Mouse (Mus musculus): ENCODE results near the gene Supt5. TPM values are rescaled to one million over a fixed set of nuclear protein-coding genes. Genes with fewer than 3 reads are reported as not detected.
A peak's percentile ranks its signal among the peaks of the same experiment; 100 is the strongest.

The Supt5 gene
- polyA plus RNA-seq, 1 experiment = 109 TPM

DNA sequence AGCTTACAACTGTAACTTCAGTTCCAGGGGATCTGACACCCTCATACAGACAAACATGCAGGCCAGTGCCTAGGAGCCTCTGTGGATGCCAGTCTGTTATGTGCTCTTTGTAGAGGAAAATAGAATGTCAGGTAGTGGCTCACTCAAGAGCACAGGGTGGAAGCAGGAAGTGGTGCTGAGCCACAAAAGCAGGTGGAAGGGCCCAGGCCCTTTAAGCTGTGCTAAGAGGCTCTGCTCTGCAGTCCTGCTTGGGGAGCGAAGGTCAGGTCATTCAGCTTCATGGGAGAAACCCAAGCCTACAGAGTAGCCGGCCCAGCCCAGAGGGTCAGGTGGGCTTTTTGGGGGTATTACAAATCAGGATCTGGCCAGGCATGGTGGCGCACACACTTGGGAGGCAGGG, 16.7 kb upstream of the Supt5 start:
- 87% methylated on average over 3 of the region's 3 CpGs for WGBS
- DNase-seq = no peak
- TF ChIP-seq CTCF (IDR thresholded peaks at IDR 0.05; ENCODE audit: insufficient read depth, low read length) = no peak
- no peak for TF ChIP-seq POLR2A (IDR thresholded peaks at IDR 0.05; ENCODE audit: borderline replicate concordance, extremely low read depth, low read depth, low read length)
- Histone ChIP-seq H3K4me3 (replicated peaks; ENCODE audit: extremely low read depth, low read depth, low read length) (no peak overlapping the region), H3K4me1 (ENCODE audit: control insufficient read depth, insufficient read depth, low read length) (peaks cover 20% of the 10 kb centered on the region)

DNA sequence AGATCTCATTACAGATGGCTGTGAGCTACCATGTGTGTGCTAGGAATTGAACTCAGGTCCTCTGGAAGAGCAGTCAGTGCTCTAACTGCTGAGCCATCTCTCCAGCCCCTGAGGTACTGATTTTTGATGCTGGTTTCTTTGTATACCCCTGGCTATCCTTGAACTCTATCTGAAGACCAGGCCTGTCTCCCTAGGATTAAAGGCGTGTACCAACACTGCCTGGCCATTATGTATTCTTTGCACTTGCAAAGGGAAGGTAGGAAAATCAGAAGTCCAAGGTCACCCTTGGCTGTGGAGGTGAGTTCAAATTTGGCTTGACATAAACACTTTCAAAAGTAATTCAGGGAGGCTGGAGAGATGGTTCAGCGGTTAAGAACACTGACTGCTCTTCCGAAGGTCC, 16.1 kb upstream of the Supt5 start:
- 95% methylated on average over 3 of the region's 3 CpGs for WGBS
- H3K4me1 ChIP-seq (ENCODE audit: control insufficient read depth, insufficient read depth, low read length) = peaks cover 20% of the 10 kb centered on the region
- TF ChIP-seq CTCF (IDR thresholded peaks at IDR 0.05; ENCODE audit: insufficient read depth, low read length) (no peak), POLR2A (IDR thresholded peaks at IDR 0.05; ENCODE audit: borderline replicate concordance, extremely low read depth, low read depth, low read length) (no peak)
- no peak for DNase-seq
- no peak overlapping the region for H3K4me3 ChIP-seq (replicated peaks; ENCODE audit: extremely low read depth, low read depth, low read length)

DNA sequence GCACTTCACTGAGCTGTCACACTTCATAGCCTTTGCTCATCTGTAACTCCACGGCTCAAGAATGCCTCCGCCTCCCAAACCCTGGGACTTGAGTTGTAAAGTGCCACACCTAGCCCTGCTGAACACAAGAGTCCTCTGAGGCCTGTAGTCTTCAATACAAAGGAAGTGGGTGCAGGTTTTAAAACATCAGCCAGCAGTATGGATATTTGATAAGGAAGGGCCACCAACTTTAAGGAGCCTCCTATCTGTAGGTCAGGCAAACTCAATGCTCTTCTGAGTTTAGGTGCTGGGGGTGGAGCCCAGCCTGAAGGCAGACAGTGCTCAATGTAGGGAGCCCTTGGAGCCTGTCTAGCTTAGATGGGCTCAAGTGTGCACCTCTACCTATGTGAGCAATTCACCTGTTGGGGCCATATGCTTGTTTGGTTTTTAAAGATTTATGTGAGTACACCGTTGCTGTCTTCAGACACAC, 15.6 kb upstream of the Supt5 start:
- 84% methylated on average over 3 of the region's 3 CpGs for WGBS
- H3K4me3 ChIP-seq (replicated peaks; ENCODE audit: extremely low read depth, low read depth, low read length) = no peak overlapping the region
- TF ChIP-seq CTCF (IDR thresholded peaks at IDR 0.05; ENCODE audit: insufficient read depth, low read length) = no peak
- no peak for TF ChIP-seq POLR2A (IDR thresholded peaks at IDR 0.05; ENCODE audit: borderline replicate concordance, extremely low read depth, low read depth, low read length)
- no peak for DNase-seq
- peaks cover 20% of the 10 kb centered on the region for H3K4me1 ChIP-seq (ENCODE audit: control insufficient read depth, insufficient read depth, low read length)

- H3K4me1 ChIP-seq (ENCODE audit: control insufficient read depth, insufficient read depth, low read length) = peaks cover 18% of the 10 kb centered on the region
- TF ChIP-seq CTCF (IDR thresholded peaks at IDR 0.05; ENCODE audit: insufficient read depth, low read length) (no peak), POLR2A (IDR thresholded peaks at IDR 0.05; ENCODE audit: borderline replicate concordance, extremely low read depth, low read depth, low read length) (no peak)
- no peak for DNase-seq
- 73% methylated on average over 2 of the region's 2 CpGs for WGBS
- H3K4me3 ChIP-seq (replicated peaks; ENCODE audit: extremely low read depth, low read depth, low read length) = no peak overlapping the region
Observed at GRCm38 (mm10) chr7:28353267-28353666, 14.7 kb upstream of the Supt5 start.

- H3K4me1 ChIP-seq (ENCODE audit: control insufficient read depth, insufficient read depth, low read length) = peaks cover 7% of the 10 kb centered on the region
- 16% methylated on average over 4 of the region's 4 CpGs for WGBS
- TF ChIP-seq CTCF (IDR thresholded peaks at IDR 0.05; ENCODE audit: insufficient read depth, low read length) = no peak
- TF ChIP-seq POLR2A (IDR thresholded peaks at IDR 0.05; ENCODE audit: borderline replicate concordance, extremely low read depth, low read depth, low read length) = no peak
- DNase-seq = no peak
- no peak overlapping the region for H3K4me3 ChIP-seq (replicated peaks; ENCODE audit: extremely low read depth, low read depth, low read length)
Observed at GRCm38 (mm10) chr7:28351676-28352191, 13.2 kb upstream of the Supt5 start.

DNA sequence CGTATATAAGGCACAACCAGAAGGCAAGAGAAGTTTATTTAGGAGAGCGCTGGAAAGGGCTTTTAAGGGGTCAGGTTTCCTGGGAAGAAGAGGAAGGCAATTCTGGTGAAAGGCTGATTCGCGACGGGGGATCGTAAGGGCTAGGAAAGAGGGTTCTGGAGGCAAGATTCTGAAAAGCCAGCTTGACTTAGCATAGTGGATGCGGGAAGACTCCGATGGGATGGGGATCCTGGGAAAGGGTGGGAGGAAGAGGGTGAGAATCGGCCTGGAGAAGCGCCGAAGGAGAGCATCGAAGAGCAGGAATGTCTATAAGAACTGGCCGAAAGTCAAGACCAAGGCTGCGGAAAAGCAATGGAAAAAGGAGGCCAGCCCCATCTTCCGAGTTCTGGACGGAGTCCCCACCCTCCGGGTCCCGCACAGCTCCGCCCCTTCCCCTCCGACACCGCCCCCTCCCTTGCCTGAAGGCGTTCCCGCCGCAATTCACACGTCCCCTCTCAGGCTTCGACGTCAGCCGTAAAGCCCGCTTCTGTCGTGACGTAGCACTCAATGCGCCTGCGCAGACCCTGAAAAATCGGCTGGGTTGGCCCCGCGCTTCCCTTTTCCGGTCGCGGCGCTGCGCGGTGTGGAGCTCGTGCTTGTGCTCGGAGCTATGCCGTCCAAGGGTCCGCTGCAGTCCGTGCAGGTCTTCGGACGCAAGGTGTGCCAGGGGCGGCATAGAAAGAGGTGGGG, 11.8 kb upstream of the Supt5 start, which contains the start of gene Rps16:
TSS of gene Rps16 (plus strand) at position 498 of the 729 bp plus-strand sequence.
- Histone ChIP-seq H3K4me3 (replicated peaks; ENCODE audit: extremely low read depth, low read depth, low read length) (peak within 1 kb of the TSS; percentile 87), H3K4me1 (ENCODE audit: control insufficient read depth, insufficient read depth, low read length) (peaks cover 4% of the 10 kb centered on the region)
- peak; percentile 99 for DNase-seq
- WGBS = under 1% methylated on average over 49 of the region's 50 CpGs
- TF ChIP-seq POLR2A (IDR thresholded peaks at IDR 0.05; ENCODE audit: borderline replicate concordance, extremely low read depth, low read depth, low read length) (peak; percentile 60), CTCF (IDR thresholded peaks at IDR 0.05; ENCODE audit: insufficient read depth, low read length) (no peak)

- 81% methylated on average over 7 of the region's 7 CpGs for WGBS
- H3K4me3 ChIP-seq (replicated peaks; ENCODE audit: extremely low read depth, low read depth, low read length) = no peak overlapping the region
- H3K4me1 ChIP-seq (ENCODE audit: control insufficient read depth, insufficient read depth, low read length) = peaks cover 4% of the 10 kb centered on the region
- DNase-seq = no peak
- TF ChIP-seq CTCF (IDR thresholded peaks at IDR 0.05; ENCODE audit: insufficient read depth, low read length) = no peak
Observed at GRCm38 (mm10) chr7:28348601-28349000, 10.1 kb upstream of the Supt5 start.

DNA sequence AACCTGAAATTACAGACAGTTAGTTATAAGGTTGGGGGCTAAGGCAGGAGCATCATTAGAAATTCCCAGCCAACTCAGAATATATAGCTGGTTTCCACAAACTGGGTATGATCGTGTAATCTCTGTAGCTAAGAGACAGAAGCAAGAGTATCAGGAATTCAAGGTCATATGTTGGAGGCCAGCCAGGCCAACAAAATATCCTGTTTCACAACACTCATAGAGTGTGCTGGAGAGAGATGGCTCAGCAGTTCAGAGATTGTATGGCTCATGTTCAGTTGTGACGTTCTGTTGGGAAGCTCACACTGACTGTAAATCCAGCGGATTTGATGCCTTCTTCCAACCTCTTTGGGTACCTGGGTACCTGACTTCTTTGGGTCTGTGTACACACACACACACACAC, 9.2 kb upstream of the Supt5 start:
- DNase-seq = no peak

DNA sequence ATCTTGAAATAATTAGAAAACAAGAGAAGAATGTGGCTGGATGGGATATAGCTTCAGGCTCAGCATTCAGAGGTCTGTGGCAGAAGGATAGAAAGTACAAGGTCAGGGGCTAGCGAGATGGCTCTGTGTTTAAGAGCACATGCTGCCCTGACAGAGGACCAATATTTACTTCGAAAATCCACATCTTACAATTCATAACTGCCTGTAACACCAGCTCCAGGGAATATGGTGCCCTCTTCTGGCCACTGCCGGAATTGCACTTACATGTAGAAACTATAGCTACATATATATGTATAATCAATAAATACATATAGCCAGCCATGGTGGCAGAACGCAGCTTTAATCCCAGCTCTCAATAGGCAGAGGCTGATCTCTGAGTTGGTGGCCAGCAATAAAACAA, 6.1 kb upstream of the Supt5 start:
- WGBS = 2% methylated on average over 4 of the region's 4 CpGs
- TF ChIP-seq CTCF (IDR thresholded peaks at IDR 0.05; ENCODE audit: insufficient read depth, low read length) = peak; percentile 62; the same call in 1 of the 2 replicates
- TF ChIP-seq POLR2A (IDR thresholded peaks at IDR 0.05; ENCODE audit: borderline replicate concordance, extremely low read depth, low read depth, low read length) = no peak
- H3K4me3 ChIP-seq (replicated peaks; ENCODE audit: extremely low read depth, low read depth, low read length) = no peak overlapping the region
- DNase-seq = peak; percentile 61
- no peaks in the 10 kb centered on the region; the same call in 1 of the 2 replicates for H3K4me1 ChIP-seq (ENCODE audit: control insufficient read depth, insufficient read depth, low read length)

More for the DNA sequence above, 9.2 kb upstream of the Supt5 start:
- no peak overlapping the region for H3K4me3 ChIP-seq (replicated peaks; ENCODE audit: extremely low read depth, low read depth, low read length)
- H3K4me1 ChIP-seq (ENCODE audit: control insufficient read depth, insufficient read depth, low read length) = peaks cover 4% of the 10 kb centered on the region
- WGBS = 39% methylated on average over 3 of the region's 3 CpGs
- no peak for TF ChIP-seq POLR2A (IDR thresholded peaks at IDR 0.05; ENCODE audit: borderline replicate concordance, extremely low read depth, low read depth, low read length)
- no peak for TF ChIP-seq CTCF (IDR thresholded peaks at IDR 0.05; ENCODE audit: insufficient read depth, low read length)

- Histone ChIP-seq H3K4me3 (replicated peaks; ENCODE audit: extremely low read depth, low read depth, low read length) (no peak overlapping the region), H3K4me1 (ENCODE audit: control insufficient read depth, insufficient read depth, low read length) (peaks cover 3% of the 10 kb centered on the region; the same call in 1 of the 2 replicates)
- TF ChIP-seq CTCF (IDR thresholded peaks at IDR 0.05; ENCODE audit: insufficient read depth, low read length) (no peak), POLR2A (IDR thresholded peaks at IDR 0.05; ENCODE audit: borderline replicate concordance, extremely low read depth, low read depth, low read length) (no peak)
- DNase-seq = no peak
- 38% methylated on average over 7 of the region's 7 CpGs for WGBS
Observed at GRCm38 (mm10) chr7:28341381-28341780, 2.8 kb upstream of the Supt5 start.

Measured in lung, adult 2 months (tissue).